Mouse (Mus musculus) liver, embryonic 14.5 days (tissue): ENCODE data around the gene Sowaha.

Experiments used
- CTCF ChIP-seq: IDR thresholded peaks from 2 replicates; pipeline ENCODE4 v1.5.1; 2016; ENCODE audit warnings: antibody characterized with exemption, low read depth, control low read depth
- EP300 ChIP-seq: IDR thresholded peaks from 2 replicates; pipeline ENCODE4 v1.6.1; 2016; ENCODE audit warnings: antibody characterized with exemption, low read depth

DNA sequence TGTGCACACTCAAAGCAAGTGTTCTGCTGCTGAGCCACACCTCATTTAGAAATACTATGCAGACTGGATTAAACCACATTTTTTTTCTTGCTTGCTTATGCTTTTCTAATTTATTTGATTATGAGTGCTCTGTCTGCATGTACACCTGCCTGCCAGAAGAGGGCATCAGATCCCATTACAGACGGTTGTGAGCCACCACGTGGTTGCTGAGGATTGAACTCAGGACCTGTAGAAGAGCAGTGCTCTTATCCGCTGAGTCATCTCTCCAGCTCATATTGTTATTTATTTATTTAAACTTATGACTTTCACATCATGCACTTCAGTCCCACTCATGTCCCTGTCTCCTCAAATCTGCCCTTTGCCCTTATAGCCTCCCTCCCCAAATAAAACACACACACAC, 5.6 kb upstream of the Sowaha start:
- TF ChIP-seq EP300 (no peak), CTCF (peak; percentile 83)
